Mouse (Mus musculus) bone marrow, adult 2 months (tissue): ENCODE measurements around the gene Pigv.
A peak's percentile ranks its signal among the peaks of the same experiment; 100 is the strongest.

Experiments used
- CTCF ChIP-seq: fragments of 200-500 bp; IDR thresholded peaks from 2 replicates; pipeline ENCODE4 v1.5.1; 2011; ENCODE audit warnings: low read length, control low read depth; ENCODE audit not compliant: control insufficient read depth, insufficient read depth
- POLR2A ChIP-seq: fragments of 200-500 bp; IDR thresholded peaks from 2 replicates; pipeline ENCODE4 v1.6.1; 2011; ENCODE audit warnings: low read depth, mild to moderate bottlenecking, control low read depth, low read length, borderline replicate concordance; ENCODE audit not compliant: control insufficient read depth

DNA sequence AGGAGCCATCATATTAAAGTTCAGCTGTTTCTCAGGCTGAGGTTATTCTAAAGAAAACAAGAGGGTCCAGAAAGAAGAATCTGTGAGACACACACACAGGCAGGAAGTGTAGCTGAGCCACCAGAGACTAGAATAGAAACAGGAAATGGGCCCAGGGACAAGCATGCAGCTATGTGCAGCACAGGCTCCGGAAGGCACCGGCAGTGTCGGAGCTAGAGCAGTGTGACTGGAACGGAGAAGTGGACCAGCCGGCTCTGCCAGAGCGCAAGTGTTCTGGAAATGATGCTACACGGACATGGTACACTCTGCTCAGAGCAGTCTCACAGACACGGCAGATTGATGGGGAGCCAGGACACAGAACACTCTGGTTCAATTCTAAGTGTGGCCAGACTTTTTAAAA lies 34.5 kb upstream of the Pigv start:
- TF ChIP-seq CTCF (no peak; the same call in 1 of the 2 replicates), POLR2A (peak; percentile 70; the same call in 1 of the 2 replicates)
